Mouse (Mus musculus) gastrocnemius, adult 8-10 months (tissue): ENCODE measurements around the gene Il6ra. TPM values are rescaled to one million over a fixed set of nuclear protein-coding genes. Genes with fewer than 3 reads are reported as not detected.

Source experiments
- DNase-seq, 2 experiments: peaks; one replicate each; pipeline ENCODE4 v3.0.0; 2022; ENCODE audit warnings: low spot score in 2 of 2
- total RNA-seq, 4 experiments: library from RNA; stranded (reverse); gene quantifications; 2 replicates each; pipeline ENCODE4 v1.2.4; 2022

The Il6ra gene
- total RNA-seq, 4 experiments from 2014 or later = 1.6 to 11.5 (median 2.8) TPM

DNA sequence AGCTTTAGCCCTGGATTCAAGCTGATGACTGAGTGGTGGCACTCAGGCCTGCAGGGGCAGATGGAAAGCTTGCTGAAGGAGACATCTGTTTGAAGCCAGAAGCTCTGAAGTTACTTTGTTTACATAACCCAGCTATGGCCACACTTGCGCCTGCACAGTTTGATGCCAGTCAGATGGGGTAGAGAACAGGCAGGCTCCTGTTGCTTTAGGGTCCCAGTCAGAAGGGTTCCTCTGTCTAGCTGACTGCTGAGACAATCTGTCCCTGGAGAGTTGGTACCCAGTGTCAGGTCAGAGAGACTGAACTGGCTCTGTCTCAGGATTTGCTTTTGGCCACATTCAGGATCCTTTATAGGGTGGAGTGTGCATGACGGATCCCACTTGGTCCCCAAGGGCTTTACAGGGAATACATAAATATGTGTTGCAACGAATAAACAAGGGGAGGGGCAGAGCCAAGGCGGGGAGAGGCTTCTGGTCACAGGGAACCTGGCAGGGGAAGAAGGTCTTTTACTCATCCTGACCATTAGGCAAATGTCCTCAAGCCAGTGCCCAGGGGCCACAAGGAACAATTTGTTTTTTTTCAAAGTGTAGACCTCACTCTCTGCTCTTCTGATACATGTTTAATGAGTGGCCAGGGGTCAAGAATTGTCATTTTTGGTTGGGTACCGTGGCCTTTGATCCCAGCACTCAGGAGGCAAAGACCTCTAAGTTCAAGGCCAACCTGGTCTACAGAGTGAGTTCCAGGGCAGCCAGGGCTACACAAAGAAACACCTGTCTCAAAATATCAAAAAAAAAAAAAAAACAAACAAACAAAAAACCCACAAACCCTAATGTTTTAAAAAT, 3.1 kb downstream of the Il6ra start:
- no peak for DNase-seq

- DNase-seq = no peak
Observed at GRCm38 (mm10) chr3:89908836-89909235, 4.2 kb downstream of the Il6ra start.

- DNase-seq = no peak
Observed at GRCm38 (mm10) chr3:89907846-89908245, 5.2 kb downstream of the Il6ra start.

GRCm38 (mm10) chr3:89899511-89899908, 13.5 kb downstream of the Il6ra start:
- DNase-seq = no peak

GRCm38 (mm10) chr3:89898870-89899510, 14.0 kb downstream of the Il6ra start:
- DNase-seq = no peak

DNA sequence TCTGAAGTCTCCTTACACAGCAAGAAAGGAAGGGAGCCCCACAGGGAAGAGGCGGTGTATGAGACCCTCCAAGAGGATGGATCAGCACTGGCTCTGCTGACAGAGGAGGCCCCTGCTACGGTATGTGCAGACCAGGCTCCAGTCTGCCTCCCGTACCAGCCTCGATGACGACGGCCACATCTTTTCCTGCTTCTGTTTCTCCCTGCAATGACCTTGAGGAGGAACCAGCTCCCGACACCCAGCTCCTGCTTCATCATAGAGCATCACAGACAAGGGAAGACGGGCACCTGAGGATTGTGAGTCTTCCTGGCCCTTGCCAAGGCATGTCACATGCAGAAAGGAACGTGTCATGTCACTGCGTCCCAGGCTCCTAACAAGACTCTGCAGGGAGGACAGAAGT, 15.0 kb downstream of the Il6ra start:
- no peak for DNase-seq

- DNase-seq = no peak
Observed at GRCm38 (mm10) chr3:89897204-89897796, 15.7 kb downstream of the Il6ra start.

DNA sequence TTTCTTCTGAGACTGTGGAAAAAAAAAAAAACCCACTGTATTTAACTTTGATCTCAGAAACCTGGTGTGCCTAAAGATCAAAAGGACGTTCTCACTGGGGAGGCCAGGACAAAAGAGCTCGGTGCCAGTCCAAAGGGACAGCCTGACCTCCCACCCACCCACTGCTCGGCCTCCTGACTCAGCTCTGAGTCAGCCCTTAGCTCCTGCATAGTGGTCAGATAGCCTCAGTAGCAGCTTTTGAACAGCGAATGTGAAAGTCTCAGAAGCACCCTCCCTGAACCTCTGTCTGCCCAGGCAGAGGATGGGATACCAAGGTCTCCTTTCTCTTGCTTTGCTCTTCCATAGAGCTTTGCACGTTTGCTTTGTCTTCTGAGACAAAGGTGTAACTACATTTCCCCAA, 16.4 kb downstream of the Il6ra start:
- no peak for DNase-seq

- DNase-seq = no peak
Observed at GRCm38 (mm10) chr3:89892517-89893106, 20.4 kb downstream of the Il6ra start.

- no peak for DNase-seq
Observed at GRCm38 (mm10) chr3:89891696-89892095, 21.3 kb downstream of the Il6ra start.

DNA sequence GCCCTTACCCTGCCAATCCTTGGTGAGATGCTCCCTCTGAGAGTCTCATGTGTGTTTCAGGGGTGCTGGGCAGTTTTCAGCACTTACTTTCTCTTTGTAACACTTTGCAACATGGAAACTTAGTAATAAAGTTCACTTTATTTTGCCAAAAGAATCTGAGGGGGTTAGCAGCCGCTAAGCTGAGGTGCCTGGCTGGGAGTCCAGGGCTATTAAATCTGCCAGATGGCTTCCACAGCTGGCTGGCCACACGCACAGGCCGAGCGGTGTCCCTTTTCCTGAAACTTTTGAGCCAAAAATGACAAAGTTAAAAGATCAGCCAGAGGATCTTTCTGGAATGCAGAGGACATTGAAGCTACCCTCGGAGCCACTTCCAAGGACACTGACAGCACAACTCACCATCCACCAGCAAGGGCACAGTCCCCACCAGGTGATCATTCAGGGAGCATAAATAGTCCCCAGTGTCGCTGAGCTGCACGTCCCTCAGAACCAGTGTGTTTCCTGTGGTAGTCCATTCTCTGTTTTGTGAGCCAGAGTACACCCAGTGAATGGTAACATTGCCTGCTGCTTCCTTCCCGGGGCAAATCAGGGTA, 23.1 kb downstream of the Il6ra start:
- DNase-seq = no peak

DNA sequence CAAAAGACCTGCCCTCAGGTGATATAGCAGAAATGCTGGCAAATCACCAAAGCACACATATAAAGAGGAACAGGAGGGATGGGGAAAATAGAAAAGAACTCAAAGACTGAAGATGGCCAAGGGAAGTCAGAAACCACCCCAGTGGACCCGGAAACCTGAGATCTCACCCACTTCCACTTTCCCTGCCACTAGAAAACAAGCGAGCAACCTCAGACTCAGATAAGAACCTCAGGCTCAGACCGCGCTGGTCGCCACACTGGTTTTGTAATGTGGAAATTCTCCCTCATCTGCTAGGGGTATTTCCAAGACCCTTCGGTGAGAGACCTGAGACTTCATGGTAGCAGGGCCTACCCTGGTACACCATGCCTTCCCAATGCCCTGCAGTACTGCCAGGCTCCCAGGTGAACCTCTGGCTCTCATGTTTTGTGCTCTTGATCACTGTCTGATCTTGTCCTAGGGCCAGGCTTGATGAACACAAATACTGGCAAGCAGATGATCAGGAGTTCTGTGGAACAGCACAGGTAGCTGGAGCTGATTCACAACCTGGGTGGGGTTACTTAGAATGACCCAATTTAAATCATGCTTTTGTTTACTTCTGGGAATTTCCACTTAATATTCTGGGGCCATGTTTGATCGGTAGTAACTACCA, 25.3 kb downstream of the Il6ra start:
- DNase-seq = no peak

DNA sequence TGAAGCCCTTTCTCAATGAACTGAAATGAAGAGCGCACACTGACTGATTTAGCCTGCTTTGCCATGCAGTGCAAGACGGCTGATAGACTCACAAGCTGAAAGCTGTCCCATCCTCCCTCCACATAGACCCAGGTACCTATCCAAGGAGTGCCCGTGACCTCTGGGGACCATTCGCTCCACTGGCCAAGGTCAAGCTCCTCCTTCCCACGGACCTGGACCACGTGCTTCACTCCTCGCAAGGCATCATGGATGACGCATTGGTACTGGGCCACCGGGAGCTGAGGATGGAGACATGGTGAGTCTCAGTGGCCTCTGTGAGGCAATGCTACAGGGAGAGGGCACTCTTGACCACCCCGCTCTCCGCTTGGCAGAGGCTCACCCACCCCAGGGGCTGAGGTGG, 27.2 kb downstream of the Il6ra start:
- no peak for DNase-seq

- no peak for DNase-seq
Observed at GRCm38 (mm10) chr3:89883582-89884041, 29.4 kb downstream of the Il6ra start.

GRCm38 (mm10) chr3:89882556-89883181, 30.3 kb downstream of the Il6ra start:
- DNase-seq = no peak

DNA sequence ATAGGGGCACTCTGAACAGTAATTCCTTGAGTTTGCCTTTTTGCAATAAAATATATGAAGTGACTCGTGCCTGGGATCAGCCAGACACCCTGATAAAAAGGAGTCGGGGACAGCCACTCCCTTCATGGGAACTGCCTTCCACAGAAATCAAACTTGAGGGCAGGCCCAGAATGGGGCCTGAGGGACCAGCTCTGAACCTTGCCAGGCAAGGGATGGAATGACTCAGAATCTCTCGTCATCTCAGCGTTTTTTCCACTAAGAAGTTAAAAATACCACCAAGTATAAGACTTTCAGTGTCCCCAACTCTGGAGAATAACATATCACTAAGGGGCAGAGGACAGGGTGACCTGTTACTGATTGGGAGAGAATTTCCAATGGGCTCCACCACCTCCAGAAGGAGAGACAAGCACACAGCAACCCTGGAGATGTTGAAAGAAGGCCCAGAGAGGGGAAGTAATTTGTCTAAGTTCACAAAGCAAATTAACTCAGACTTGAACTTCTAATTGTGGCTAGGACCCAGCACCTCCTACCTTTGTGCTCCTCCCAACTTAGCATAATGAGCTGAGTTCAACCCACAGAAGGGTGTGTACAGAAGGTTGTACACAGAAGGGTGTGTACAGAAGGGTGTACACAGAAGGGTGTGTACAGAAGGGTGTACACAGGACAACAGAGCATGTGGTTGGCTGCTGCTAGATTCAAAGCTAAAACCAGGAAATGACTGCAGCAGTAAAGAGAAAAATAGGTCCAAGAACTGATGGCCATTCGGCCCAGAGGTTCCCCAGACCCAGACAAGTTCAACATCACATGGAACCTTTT, 32.8 kb downstream of the Il6ra start:
- no peak for DNase-seq

- no peak for DNase-seq
Observed at GRCm38 (mm10) chr3:89879326-89879725, 33.7 kb downstream of the Il6ra start.

GRCm38 (mm10) chr3:89878456-89878855, 34.5 kb downstream of the Il6ra start:
- DNase-seq = no peak

DNA sequence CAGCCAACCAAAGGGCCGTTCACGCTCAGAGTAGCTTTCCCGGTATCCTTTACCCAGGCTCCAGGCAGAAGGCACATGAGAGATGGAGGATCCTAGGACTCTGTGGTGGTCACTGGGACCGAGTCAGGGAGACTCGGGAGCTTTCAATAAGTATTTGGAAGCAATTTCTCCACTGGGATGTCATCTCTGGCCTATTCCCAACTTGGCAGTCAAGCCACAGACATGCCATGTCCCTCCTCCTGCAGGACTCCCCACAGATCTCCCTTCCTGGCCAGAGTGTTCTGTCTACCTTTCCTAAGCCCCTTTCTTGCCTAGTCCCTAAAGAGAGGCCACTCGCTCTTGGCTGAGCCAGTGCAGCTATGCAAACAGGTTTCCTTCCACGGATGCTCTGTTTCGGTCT, 35.9 kb downstream of the Il6ra start:
- DNase-seq = no peak

DNA sequence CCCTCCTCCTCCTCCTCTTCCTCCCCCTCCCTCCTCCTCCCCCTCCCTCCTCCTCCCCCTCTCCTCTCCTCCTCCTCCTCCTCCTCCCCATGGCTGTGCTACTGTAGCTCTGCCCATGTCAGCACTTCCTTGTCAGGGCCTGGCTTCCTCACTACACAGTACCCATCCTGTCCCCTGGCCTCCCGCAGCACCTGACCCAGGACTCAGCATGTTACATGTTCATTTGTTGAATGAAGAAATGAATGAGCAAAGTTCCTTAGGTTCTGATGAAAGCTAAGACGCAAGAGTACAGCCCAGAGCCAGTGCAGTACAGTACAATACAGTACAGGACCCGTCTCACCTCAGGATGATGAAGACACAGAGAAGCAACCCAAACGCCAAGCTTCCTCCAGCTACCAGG, 36.5 kb downstream of the Il6ra start:
- DNase-seq = no peak
